Mouse (Mus musculus) embryonic facial prominence, embryonic 15.5 days (tissue): ENCODE results near the gene Eif4a1. TPM values are rescaled to one million over a fixed set of nuclear protein-coding genes. Genes with fewer than 3 reads are reported as not detected.

Source experiments
- ATAC-seq: fragments of 200-750 bp; cut with Nextera tagmentation; 2 replicates; pipeline ENCODE4 v1.8.0; 2017; ENCODE audit warnings: low read depth, moderate TSS enrichment; ENCODE audit not compliant: insufficient number of reproducible peaks, low FRiP score, low TSS enrichment
- H3K27ac ChIP-seq: fragments of 300-500 bp; sonication (generic); replicated peaks from 2 replicates; pipeline ENCODE4 v1.5.1; 2015; ENCODE audit warnings: mild to moderate bottlenecking, inconsistent platforms
- H3K27me3 ChIP-seq: fragments of 300-500 bp; sonication (generic); 2 replicates; pipeline ENCODE4 v1.6.1; 2015; ENCODE audit warnings: inconsistent platforms
- H3K36me3 ChIP-seq: fragments of 300-500 bp; sonication (generic); 2 replicates; pipeline ENCODE4 v1.6.1; 2015; ENCODE audit warnings: mild to moderate bottlenecking, inconsistent platforms
- H3K4me1 ChIP-seq: fragments of 300-500 bp; sonication (generic); 2 replicates; pipeline ENCODE4 v1.6.1; 2015; ENCODE audit warnings: inconsistent platforms
- H3K4me2 ChIP-seq: fragments of 300-500 bp; sonication (generic); replicated peaks from 2 replicates; pipeline ENCODE4 v1.6.1; 2015; ENCODE audit warnings: mild to moderate bottlenecking, inconsistent platforms
- H3K4me3 ChIP-seq: fragments of 300-500 bp; sonication (generic); replicated peaks from 2 replicates; pipeline ENCODE4 v1.5.1; 2015; ENCODE audit warnings: mild to moderate bottlenecking, inconsistent platforms
- H3K9ac ChIP-seq: fragments of 300-500 bp; sonication (generic); 2 replicates; pipeline ENCODE4 v1.6.1; 2015; ENCODE audit warnings: inconsistent platforms
- H3K9me3 ChIP-seq: fragments of 300-500 bp; sonication (generic); replicated peaks from 2 replicates; pipeline ENCODE4 v1.6.1; 2016; ENCODE audit warnings: inconsistent platforms
- WGBS: fragments of 180-500 bp; shearing (Covaris S2); methylation state at CpG from one replicate; pipeline ENCODE4 v1.1.7; 2015; 5-methylcytosine and 5-hydroxymethylcytosine counted together
- polyA plus RNA-seq: library from polyadenylated mRNA; unstranded; fragments of >200 nt; fragmentation: Nextera tagmentation; extraction: Ambion mirVana; gene quantifications from 2 replicates; pipeline ENCODE4 v1.2.1, GENCODE M21; 2015

The Eif4a1 gene
- polyA plus RNA-seq, 1 experiment from 2014 or later = 512 TPM

DNA sequence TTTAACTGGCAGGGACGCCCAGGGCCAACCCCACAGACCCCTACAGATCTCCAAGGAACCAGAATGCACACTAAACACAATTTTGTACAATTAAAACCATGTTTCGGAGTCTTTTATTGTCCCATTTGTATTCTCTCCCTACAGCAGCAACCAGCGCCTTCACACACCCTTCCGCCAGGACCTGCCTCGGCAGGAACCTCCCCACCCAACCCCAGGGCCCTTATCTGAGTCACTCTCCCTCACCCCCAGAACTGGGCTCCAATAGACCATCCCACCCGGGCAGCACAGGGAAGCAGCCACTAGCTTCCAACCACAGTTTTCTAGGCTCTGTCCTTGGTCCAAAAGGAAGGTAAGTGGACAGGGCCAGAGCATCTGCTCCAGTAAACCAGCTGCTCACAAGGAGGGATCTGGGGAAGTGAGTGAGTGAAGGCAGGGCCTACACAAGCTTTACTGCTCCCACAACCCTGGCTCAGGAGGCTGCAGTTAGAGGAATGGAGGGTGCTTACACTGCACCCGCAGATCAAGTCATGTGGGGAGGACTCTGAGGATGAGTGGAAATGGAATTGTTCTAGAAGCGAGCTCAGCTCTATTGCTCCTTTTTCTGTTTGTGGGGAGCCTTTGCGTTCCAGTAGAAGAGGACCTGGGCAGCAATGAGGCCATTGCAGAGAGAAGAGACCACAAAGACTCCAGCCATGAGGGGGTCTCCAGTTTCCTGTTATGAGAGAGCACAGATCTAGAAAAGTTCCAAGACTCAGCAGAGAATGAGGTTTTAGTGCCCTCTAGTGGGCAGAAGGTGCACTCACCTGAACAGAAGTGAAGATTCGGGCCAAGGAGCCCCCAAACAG lies 15.4 kb downstream of the Eif4a1 start:
- Histone ChIP-seq H3K4me2 (peak overlapping the region; percentile 27; the same call in 1 of the 2 replicates), H3K9me3 (no peaks in the 10 kb centered on the region), H3K4me3 (peak overlapping the region; percentile 12; the same call in 1 of the 2 replicates), H3K27me3 (no peaks in the 10 kb centered on the region), H3K9ac (no peak overlapping the region), H3K36me3 (peaks cover 42% of the 10 kb centered on the region), H3K27ac (peak overlapping the region; percentile 80), H3K4me1 (peaks cover 36% of the 10 kb centered on the region)
- no peak for ATAC-seq
- 66% methylated on average over 10 of the region's 10 CpGs for WGBS

DNA sequence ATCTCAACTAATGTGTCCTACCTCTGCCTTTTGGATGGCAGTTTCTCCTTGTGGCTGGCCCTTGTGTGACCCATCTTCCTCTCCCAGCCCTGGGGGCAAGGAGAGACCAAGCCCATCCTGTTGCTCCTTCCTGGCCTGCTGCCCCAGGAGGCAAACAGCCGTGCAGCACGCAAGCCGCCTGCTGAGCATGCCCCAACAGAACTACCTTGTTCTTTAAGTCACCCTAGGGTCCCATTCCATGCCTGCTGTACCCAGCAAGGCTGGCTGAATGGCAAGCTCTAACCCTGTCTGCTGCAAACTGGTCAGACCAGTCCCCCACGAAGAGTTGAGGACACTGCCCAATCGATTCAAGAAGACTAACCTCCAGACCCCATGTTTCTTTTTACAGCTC lies 16.2 kb downstream of the Eif4a1 start:
- H3K36me3 ChIP-seq = peaks cover 50% of the 10 kb centered on the region
- 52% methylated on average over 5 of the region's 5 CpGs for WGBS
- no peaks in the 10 kb centered on the region for H3K27me3 ChIP-seq
- H3K4me1 ChIP-seq = peaks cover 29% of the 10 kb centered on the region
- H3K4me3 ChIP-seq = peak overlapping the region; percentile 12; the same call in 1 of the 2 replicates
- H3K9ac ChIP-seq = no peak overlapping the region
- no peaks in the 10 kb centered on the region for H3K9me3 ChIP-seq
- peak overlapping the region; percentile 80 for H3K27ac ChIP-seq
- ATAC-seq = no peak
- peak overlapping the region; percentile 27 for H3K4me2 ChIP-seq

DNA sequence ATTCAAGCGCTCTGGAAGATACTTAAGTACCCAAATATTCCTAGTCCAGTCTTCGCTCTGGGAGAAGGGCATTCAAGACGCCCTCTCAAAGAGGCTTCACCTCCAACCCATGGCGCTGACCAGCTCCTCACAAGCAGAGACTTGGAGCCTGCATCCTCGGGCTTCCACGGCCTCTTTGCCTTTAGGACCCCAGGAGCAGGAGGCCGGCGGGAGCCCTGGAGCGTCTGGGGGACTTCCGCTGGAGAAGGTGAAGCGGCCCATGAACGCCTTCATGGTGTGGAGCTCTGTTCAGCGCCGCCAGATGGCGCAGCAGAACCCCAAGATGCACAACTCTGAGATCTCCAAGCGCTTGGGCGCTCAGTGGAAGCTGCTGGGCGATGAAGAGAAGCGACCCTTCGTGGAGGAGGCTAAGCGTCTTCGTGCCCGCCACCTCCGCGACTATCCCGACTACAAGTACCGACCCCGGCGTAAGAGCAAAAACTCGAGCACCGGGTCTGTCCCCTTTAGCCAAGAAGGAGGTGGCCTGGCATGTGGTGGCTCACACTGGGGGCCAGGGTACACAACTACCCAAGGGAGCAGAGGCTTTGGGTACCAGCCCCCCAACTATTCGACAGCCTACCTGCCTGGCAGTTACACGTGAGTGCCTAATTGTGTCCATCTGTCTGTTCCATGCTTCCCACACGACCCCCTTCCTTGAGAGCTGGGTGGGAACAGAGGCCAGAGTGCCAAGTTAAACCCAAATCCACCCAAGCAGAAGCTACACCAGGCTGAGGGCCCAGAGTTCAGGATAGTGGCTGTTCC lies 16.8 kb downstream of the Eif4a1 start, which contains the start of gene Sox15:
Gene Sox15, plus strand, starts transcription at position 51 of the 801 bp plus-strand sequence.
- peaks cover 29% of the 10 kb centered on the region for H3K4me1 ChIP-seq
- peak; percentile 77 for ATAC-seq
- 15% methylated on average over 34 of the region's 34 CpGs for WGBS
- H3K9me3 ChIP-seq = no peaks in the 10 kb centered on the region
- H3K27me3 ChIP-seq = no peaks in the 10 kb centered on the region
- peak within 1 kb of the TSS; percentile 18 for H3K4me3 ChIP-seq
- peak within 1 kb of the TSS; percentile 80 for H3K27ac ChIP-seq
- peak within 1 kb of the TSS; percentile 27 for H3K4me2 ChIP-seq
- H3K9ac ChIP-seq = no peak within 1 kb of the TSS
- H3K36me3 ChIP-seq = peaks cover 56% of the 10 kb centered on the region

DNA sequence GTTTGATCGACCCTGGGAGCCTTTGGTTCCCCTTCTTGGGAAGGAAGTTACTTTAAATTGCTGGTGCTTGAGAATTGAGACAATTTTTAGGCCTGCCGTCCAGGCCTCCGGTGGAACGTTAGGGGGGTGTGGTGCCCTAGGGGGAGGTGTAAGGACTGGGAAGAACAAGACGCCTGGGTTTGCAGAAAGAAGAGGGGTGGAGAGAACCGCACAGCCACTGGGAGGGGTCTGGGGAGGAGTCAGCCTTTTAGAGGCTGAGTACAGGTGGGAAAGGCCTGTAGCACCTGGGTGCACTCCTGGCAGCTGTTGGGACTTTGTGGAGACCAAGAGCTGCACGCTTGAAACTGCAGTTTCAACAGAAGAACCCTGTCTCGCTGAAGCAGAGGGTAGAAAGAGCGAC lies 17.5 kb downstream of the Eif4a1 start:
- Histone ChIP-seq H3K4me2 (peak overlapping the region; percentile 27), H3K27me3 (no peaks in the 10 kb centered on the region), H3K4me3 (peak overlapping the region; percentile 18; the same call in 1 of the 2 replicates), H3K9ac (no peak overlapping the region), H3K4me1 (peaks cover 29% of the 10 kb centered on the region), H3K27ac (peak overlapping the region; percentile 80), H3K9me3 (no peaks in the 10 kb centered on the region), H3K36me3 (peaks cover 63% of the 10 kb centered on the region)
- WGBS = 23% methylated on average over 9 of the region's 9 CpGs
- ATAC-seq = no peak

DNA sequence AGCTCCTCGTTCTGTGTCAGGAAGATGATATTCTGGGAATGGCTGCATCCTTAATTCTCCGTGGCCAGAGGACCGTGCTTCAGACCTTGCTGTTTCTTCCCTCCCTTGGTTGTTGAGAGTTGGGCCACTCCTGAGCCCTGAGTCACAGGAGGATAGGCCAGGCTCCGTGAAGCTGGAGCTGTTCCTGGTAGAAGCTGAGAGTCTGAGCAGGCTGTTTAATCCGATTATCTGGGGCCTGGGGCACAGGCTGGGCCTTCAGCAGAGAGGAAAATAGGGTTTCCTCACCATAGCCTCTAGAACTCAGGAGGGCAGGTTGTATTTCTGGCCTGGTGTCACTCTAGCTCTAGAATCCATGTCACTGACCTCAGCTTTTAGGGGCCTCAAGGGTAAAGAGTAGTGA lies 18.8 kb downstream of the Eif4a1 start:
- ATAC-seq = no peak
- H3K27ac ChIP-seq = peak overlapping the region; percentile 23
- WGBS = 55% methylated on average over 5 of the region's 5 CpGs
- no peak overlapping the region for H3K4me3 ChIP-seq
- no peaks in the 10 kb centered on the region for H3K9me3 ChIP-seq
- no peak overlapping the region for H3K4me2 ChIP-seq
- H3K4me1 ChIP-seq = peaks cover 29% of the 10 kb centered on the region
- H3K27me3 ChIP-seq = no peaks in the 10 kb centered on the region
- no peak overlapping the region for H3K9ac ChIP-seq
- H3K36me3 ChIP-seq = peaks cover 66% of the 10 kb centered on the region

DNA sequence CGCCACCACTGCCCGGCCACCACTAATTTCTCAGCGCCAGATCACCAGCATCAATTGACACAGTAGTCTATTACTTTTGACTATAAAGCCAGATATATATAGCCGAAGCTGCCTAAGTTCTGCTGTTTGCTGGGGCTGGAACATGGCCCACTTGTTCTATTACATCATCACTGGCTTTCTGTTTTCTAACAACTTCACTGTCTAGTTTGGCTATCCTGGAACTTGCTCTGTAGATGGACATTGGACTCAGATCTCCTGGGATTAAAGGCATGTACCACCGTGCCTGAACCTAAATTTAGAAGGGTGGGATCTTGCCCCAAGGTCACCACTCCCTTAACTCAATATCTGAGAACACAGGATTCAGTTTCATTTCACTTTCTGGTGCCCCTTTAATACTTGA lies 26.4 kb downstream of the Eif4a1 start:
- Histone ChIP-seq H3K36me3 (peaks cover 96% of the 10 kb centered on the region), H3K27ac (no peak overlapping the region), H3K27me3 (no peaks in the 10 kb centered on the region), H3K4me1 (no peaks in the 10 kb centered on the region), H3K4me3 (no peak overlapping the region), H3K9ac (no peak overlapping the region), H3K9me3 (no peaks in the 10 kb centered on the region), H3K4me2 (no peak overlapping the region)
- 85% methylated on average over 5 of the region's 5 CpGs for WGBS
- no peak for ATAC-seq

DNA sequence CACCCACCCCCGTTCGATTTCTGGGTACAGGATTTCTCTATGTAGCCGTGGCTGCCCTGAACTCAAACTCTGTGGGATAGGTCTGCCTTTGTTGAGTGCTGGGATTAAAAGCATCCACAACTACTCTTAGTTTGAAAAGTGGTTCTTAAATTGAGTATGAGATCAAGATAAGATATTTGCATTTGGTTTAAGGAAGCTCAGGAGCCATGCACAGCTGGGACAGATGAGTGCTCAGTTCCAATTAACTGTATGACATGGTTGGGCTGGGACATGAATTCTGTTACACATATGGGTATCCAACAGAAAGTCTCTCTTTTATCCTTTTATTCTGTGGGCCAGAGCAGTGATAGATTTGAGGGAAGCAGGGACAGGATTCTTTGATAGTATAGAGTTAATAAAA lies 36.8 kb downstream of the Eif4a1 start:
- H3K4me3 ChIP-seq = no peak overlapping the region
- no peak overlapping the region for H3K9ac ChIP-seq
- H3K36me3 ChIP-seq = peaks cover 16% of the 10 kb centered on the region

DNA sequence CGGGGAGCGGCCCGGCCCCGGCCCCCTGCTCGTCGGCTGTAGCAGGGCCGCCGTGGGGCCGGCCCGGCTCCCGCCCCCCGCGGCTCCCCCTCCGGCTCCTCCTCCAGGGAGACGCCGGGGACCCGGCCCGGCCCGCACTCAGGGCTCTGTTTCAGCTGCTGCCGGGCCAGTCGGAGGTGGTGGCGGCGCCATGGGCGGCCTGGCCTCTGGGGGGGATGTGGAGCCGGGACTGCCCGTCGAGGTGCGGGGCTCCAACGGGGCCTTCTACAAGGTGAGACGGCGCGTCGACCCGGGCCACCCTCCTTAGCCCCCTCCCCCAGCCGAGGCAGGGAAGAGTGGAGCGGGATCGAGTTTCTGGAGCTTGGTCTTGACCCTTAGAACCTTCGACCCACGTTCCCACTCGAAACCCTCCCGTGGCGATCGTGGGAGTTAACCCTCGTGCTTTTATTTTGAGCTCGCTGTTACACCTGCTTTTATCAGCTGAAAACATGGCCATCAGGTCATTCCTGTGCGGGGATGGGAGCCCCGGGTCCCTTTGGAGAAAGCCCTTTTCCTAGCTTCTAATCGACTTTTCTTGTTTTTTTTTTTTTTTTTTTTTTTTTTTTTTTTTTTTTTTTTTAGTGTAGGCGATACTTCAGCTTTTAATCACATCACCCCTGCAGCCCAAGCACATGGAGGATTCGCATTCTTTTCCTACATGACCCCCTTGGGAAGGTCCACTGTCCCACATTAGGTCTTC lies 38.9 kb downstream of the Eif4a1 start:
- 2% methylated on average over 42 of the region's 50 CpGs for WGBS
- Histone ChIP-seq H3K9me3 (no peaks in the 10 kb centered on the region), H3K27ac (peak overlapping the region; percentile 97), H3K36me3 (peaks cover 7% of the 10 kb centered on the region; the same call in 1 of the 2 replicates), H3K4me1 (peaks cover 19% of the 10 kb centered on the region), H3K9ac (peak overlapping the region; percentile 88), H3K4me3 (peak overlapping the region; percentile 71), H3K4me2 (peak overlapping the region; percentile 60), H3K27me3 (no peaks in the 10 kb centered on the region)
- ATAC-seq = peak; percentile 71

More for the DNA sequence above, 36.8 kb downstream of the Eif4a1 start:
- Histone ChIP-seq H3K27ac (no peak overlapping the region), H3K4me2 (no peak overlapping the region; the same call in 1 of the 2 replicates), H3K9me3 (no peaks in the 10 kb centered on the region), H3K4me1 (peaks cover 19% of the 10 kb centered on the region), H3K27me3 (no peaks in the 10 kb centered on the region)
- ATAC-seq = no peak
- 74% methylated on average over 3 of the region's 3 CpGs for WGBS

DNA sequence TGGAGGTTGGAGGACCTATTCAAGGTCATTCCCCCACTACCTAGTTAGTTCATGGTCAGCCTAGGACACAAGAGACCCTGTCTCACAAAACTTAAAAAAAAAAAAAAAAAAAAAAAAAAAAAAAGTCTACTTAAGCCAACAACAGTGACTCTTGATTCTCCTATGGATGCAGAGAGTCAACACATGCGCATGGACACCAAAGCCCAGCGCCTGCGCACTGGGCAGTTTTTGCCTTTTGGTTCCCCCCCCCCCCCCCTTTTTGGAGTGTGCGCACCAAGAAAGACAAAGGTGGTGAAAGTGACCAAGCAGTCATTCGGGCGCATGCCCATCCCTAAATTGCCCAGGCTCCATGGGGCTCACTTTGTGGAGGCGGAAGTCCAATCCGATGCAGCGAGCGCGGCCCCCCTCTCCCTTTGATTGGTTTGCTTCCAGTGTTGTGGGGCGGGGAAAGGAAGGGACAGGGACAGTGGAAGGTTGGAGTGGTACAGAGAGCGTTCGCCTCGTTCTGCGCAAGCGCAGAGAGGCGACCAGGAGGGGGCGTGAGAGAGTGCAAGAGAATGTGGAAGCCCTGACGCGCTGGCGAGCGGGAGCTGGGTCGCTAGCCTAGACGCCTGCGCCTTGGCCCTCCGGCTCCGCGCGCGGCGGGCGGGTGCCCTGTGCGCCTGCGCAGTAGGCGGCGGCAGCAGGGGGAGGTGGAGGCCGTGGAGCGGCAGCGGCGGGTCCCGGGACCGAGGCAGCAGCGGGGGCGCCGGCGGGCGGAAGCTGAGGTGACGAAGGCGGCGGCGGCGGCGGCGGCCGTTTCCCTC lies 39.7 kb downstream of the Eif4a1 start, which contains the start of gene Fxr2:
Gene Fxr2, plus strand, starts transcription at position 707 of the 806 bp plus-strand sequence.
- peaks cover 5% of the 10 kb centered on the region; the same call in 1 of the 2 replicates for H3K36me3 ChIP-seq
- H3K27ac ChIP-seq = peak within 1 kb of the TSS; percentile 97
- ATAC-seq = peak; percentile 99
- peak within 1 kb of the TSS; percentile 60 for H3K4me2 ChIP-seq
- H3K9me3 ChIP-seq = no peaks in the 10 kb centered on the region
- H3K9ac ChIP-seq = peak within 1 kb of the TSS; percentile 88
- H3K4me3 ChIP-seq = peak within 1 kb of the TSS; percentile 71
- peaks cover 19% of the 10 kb centered on the region for H3K4me1 ChIP-seq
- under 1% methylated on average over 56 of the region's 56 CpGs for WGBS
- H3K27me3 ChIP-seq = no peaks in the 10 kb centered on the region

DNA sequence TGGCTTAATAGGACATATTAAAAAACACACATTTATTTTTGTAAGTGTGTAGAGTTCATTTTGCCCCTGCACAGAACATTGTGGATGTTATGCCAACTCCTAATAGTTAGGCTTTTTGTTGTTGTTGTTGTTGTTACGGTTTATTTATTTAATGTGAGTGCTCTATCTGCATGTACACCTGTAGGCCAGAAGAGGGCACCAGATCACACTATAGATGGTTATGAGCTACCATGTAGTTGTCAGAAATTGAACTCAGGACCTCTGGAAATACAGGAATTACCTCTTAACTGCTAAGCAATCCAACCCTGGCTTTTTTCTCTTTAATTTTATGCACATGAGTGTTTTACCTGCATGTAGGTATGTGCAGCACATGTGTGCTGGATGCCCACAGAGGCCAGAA lies 42.4 kb downstream of the Eif4a1 start:
- Histone ChIP-seq H3K4me2 (no peak overlapping the region), H3K27ac (no peak overlapping the region), H3K4me3 (no peak overlapping the region), H3K27me3 (no peaks in the 10 kb centered on the region), H3K9ac (no peak overlapping the region), H3K4me1 (peaks cover 10% of the 10 kb centered on the region), H3K9me3 (no peaks in the 10 kb centered on the region), H3K36me3 (no peaks in the 10 kb centered on the region)
- ATAC-seq = no peak
- WGBS = 54% methylated on average over 1 of the region's 1 CpGs
